Mouse (Mus musculus) liver, embryonic 14.5 days (tissue): ENCODE measurements at regions not wholly inside any gene's neighbourhood (a gene's known extent, or its start where the extent isn't known, plus 50 kb on each side); places are given as distances from the start of the nearest gene placed in this dataset.
A peak's percentile ranks its signal among the peaks of the same experiment; 100 is the strongest.
"Not testable (repeated sequence)": the region's sequence is repeated elsewhere in the genome, so short reads cannot be mapped to it uniquely, and the experiment has no call there.

ENCODE experiments used
- ATAC-seq: fragments of 200-750 bp; cut with Nextera tagmentation; 2 replicates; pipeline ENCODE4 v1.8.0; 2017; ENCODE audit warnings: moderate number of reproducible peaks, mild to moderate bottlenecking, moderate library complexity; ENCODE audit not compliant: insufficient read depth
- DNase-seq, 3 experiments: peaks; one replicate each; pipeline ENCODE4 v3.0.0-alpha.2; 2012 to 2013; ENCODE audit warnings: low read depth in 3 of 3, low spot score in 3 of 3
- H3K27ac ChIP-seq: fragments of 300-500 bp; sonication (generic); 2 replicates; pipeline ENCODE4 v1.5.1; 2014; ENCODE audit warnings: moderate library complexity, mild to moderate bottlenecking, control low read depth, inconsistent platforms
- H3K27me3 ChIP-seq: fragments of 300-500 bp; sonication (generic); 2 replicates; pipeline ENCODE4 v1.6.1; 2014; ENCODE audit warnings: mild to moderate bottlenecking, low read length, moderate library complexity; ENCODE audit not compliant: control insufficient read depth, insufficient read depth
- H3K36me3 ChIP-seq: fragments of 300-500 bp; sonication (generic); replicated peaks from 2 replicates; pipeline ENCODE4 v1.6.1; 2014; ENCODE audit warnings: low read depth; ENCODE audit not compliant: control insufficient read depth, insufficient read depth
- H3K4me1 ChIP-seq, 2 experiments: fragments of 200-500 bp in 1 of 2; fragments of 300-500 bp in 1 of 2; sonication (generic) in 1 of 2; replicated peaks; 2 replicates each; pipeline ENCODE4 v1.6.1; 2012 to 2014; ENCODE audit warnings: antibody characterized with exemption in 1 of 2, inconsistent platforms in 1 of 2, low read length in 1 of 2; ENCODE audit not compliant: control insufficient read depth in 2 of 2, insufficient read depth in 2 of 2
- H3K4me2 ChIP-seq: fragments of 300-500 bp; sonication (generic); 2 replicates; pipeline ENCODE4 v1.6.1; 2014; ENCODE audit warnings: low read depth, mild to moderate bottlenecking, control low read depth, moderate library complexity
- H3K4me3 ChIP-seq, 2 experiments: fragments of 200-500 bp in 1 of 2; fragments of 300-500 bp in 1 of 2; sonication (generic) in 1 of 2; 2 replicates each; pipeline ENCODE4 v1.5.1; 2012 to 2014; ENCODE audit warnings: low read depth in 2 of 2, low read length in 2 of 2, mild to moderate bottlenecking in 2 of 2, control low read depth in 1 of 2, inconsistent platforms in 1 of 2, moderate library complexity in 1 of 2; ENCODE audit not compliant: insufficient read depth in 1 of 2
- H3K9ac ChIP-seq: fragments of 300-500 bp; sonication (generic); replicated peaks from 2 replicates; pipeline ENCODE4 v1.6.1; 2014; ENCODE audit warnings: mild to moderate bottlenecking, control low read depth, moderate library complexity
- H3K9me3 ChIP-seq: fragments of 300-500 bp; sonication (generic); 2 replicates; pipeline ENCODE4 v1.6.1; 2016; ENCODE audit warnings: low read length, mixed read lengths; ENCODE audit not compliant: control insufficient read depth
- CTCF ChIP-seq: IDR thresholded peaks from 2 replicates; pipeline ENCODE4 v1.5.1; 2016; ENCODE audit warnings: antibody characterized with exemption, low read depth, control low read depth
- EP300 ChIP-seq: IDR thresholded peaks from 2 replicates; pipeline ENCODE4 v1.6.1; 2016; ENCODE audit warnings: antibody characterized with exemption, low read depth
- WGBS: fragments of 180-500 bp; shearing (Covaris S2); extraction: QIAGEN DNeasy Blood & Tissue Kit; methylation state at CpG from one replicate; pipeline ENCODE4 v1.1.7; 2014; ENCODE audit not compliant: insufficient replicate concordance; 5-methylcytosine and 5-hydroxymethylcytosine counted together

DNA sequence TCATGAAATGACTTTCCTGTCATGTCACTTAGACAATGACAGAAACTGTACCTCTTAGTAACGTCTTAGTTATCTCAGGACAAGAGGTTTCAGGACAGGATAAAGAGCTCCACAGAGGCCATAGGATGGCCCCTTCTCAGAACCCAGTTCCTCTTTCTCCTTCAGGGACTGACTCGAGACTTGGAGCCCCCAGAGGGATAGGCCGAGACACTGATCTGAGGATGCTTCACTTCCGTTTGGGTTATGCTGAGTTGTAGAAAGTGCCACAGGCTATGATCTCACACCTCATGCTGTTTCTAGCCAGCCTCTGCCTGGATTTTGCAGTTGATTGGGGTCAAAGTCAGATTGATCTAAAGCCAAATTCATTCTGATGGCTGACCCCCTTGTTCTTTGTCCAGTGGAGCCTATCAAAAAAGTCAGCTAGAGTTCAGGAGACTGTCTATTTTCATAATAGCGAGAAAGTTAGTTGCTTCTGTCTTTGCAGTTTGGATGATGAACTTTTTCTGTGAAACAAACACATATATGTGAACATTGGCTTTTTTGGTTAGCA is 70.7 kb downstream of the Sult3a2 start:
- H3K4me3 ChIP-seq = no peak overlapping the region
- H3K4me2 ChIP-seq = no peak overlapping the region
- DNase-seq (no peak), ATAC-seq (no peak)
- no peaks in the 10 kb centered on the region for H3K4me1 ChIP-seq
- H3K27ac ChIP-seq = no peak overlapping the region
- WGBS = 36% methylated on average over 5 of the region's 5 CpGs
- H3K9me3 ChIP-seq = no peaks in the 10 kb centered on the region
- no peak for TF ChIP-seq EP300
- no peak for TF ChIP-seq CTCF
- no peaks in the 10 kb centered on the region for H3K27me3 ChIP-seq
- no peaks in the 10 kb centered on the region for H3K36me3 ChIP-seq
- H3K9ac ChIP-seq = no peak overlapping the region

DNA sequence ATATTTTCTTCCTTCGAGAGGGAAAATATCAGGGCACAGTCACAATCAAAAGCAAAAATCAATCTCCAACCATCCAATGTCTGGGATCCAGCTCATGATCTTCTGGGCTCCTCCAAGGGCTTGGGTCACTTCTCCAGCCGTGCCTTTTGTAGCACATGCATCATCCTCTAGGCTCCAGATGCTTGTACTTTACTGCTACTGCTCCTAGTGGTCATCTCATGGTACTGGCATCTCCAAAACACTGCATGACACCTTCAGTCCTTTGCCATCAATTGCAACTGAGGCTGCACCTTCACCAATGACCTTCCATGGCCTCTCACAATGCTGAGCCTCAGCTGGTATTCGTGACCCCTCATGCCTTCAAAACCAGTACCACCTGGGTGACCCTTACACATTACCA is 77.8 kb downstream of the Sult3a2 start:
- H3K9ac ChIP-seq, H3K4me3 ChIP-seq: not testable (repeated sequence)

DNA sequence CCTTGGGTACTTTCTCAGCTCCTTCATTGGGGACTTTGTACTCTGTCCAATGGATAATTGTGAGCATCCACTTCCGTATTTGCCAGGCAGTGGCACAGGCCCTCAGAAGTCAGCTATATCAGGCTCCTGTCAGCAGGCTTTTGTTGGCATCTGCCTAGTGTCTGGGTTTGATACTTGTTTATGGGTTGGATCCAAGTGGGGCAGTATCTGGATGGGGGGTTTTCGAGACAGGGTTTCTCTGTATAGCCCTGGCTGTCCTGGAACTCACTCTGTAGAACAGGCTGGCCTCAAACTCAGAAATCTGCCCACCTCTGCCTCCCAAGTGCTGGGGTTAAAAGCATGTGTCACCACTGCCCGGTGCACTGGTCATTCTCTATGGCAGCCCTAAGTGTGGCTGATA is 79.7 kb upstream of the Clvs2 start:
- H3K4me3 ChIP-seq, DNase-seq, H3K27ac ChIP-seq, ATAC-seq, H3K9ac ChIP-seq, H3K4me1 ChIP-seq, H3K4me2 ChIP-seq, H3K36me3 ChIP-seq, H3K9me3 ChIP-seq, H3K27me3 ChIP-seq: not testable (repeated sequence)
- WGBS = 51% methylated on average over 3 of the region's 3 CpGs

More for the DNA sequence above, 77.8 kb downstream of the Sult3a2 start:
- ATAC-seq, H3K27ac ChIP-seq, H3K27me3 ChIP-seq, H3K9me3 ChIP-seq, H3K4me2 ChIP-seq, H3K4me1 ChIP-seq, DNase-seq, H3K36me3 ChIP-seq: not testable (repeated sequence)
- 47% methylated on average over 3 of the region's 3 CpGs for WGBS

DNA sequence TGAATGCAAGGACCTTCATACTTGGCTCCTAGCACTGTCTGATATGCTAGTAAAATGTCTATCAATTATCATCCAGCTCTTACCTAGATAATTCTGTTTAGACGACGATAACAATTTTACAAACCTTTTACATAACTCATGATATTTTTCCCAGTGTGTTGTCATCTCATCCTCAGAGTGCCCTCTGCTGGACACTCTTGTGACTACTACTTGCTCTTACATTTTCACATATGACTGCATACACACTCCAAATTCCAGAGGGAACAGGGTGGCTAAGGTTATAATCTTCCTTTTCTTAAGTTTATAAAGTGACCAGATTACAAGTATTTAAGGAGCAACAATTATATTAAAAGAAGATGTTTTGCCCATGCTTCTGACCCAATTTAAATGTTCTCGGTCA is 78.9 kb upstream of the Clvs2 start:
- Histone ChIP-seq H3K4me1 (no peaks in the 10 kb centered on the region), H3K27ac (no peak overlapping the region), H3K36me3 (no peaks in the 10 kb centered on the region), H3K27me3 (no peaks in the 10 kb centered on the region), H3K4me3 (no peak overlapping the region), H3K9ac (no peak overlapping the region), H3K4me2 (no peak overlapping the region), H3K9me3 (no peaks in the 10 kb centered on the region)
- TF ChIP-seq CTCF = peak; percentile 38; the same call in 1 of the 2 replicates
- no peak for TF ChIP-seq EP300
- WGBS = 46% methylated on average over 3 of the region's 3 CpGs
- ATAC-seq = no peak
- no peak for DNase-seq
